Mouse (Mus musculus): ENCODE measurements around the gene Kcnma1. TPM values are rescaled to one million over a fixed set of nuclear protein-coding genes. Genes with fewer than 3 reads are reported as not detected.

Gene Kcnma1
- polyA plus RNA-seq, 1 experiment, result 0.26 TPM

DNA sequence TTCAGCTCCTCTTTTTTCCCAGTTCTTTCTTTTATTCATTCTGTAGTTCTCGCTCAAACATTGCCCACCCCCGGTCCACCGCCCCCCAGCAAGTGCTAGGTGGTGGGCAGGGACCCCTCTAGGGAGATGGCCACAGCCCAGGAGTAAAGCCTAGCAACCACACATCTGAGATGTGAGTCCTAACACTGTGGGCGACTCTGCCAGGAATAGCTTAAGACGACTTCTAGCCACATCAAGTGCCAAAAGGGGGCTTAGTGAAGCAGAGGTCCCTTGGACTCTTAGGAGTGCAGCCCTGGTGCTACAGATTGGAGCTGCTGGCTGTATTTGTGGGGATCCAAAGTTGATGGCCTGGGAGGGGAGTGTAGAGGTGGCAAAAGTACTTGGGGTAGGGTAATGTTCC lies 11.6 kb downstream of the Kcnma1 start:
- TF ChIP-seq MYOG (IDR thresholded peaks at IDR 0.05; ENCODE audit: control insufficient read depth in 1 of 3, insufficient read depth in 1 of 3, insufficient read length in 2 of 3, low read depth in 2 of 3) (no peak), TCF3 (IDR thresholded peaks at IDR 0.05; ENCODE audit: insufficient read length, low read depth) (no peak), CEBPB (IDR thresholded peaks at IDR 0.05; ENCODE audit: insufficient read depth, poor library complexity, severe bottlenecking) (no peak), MYOD1 (IDR thresholded peaks at IDR 0.05; ENCODE audit: control insufficient read depth in 1 of 3, insufficient read length in 2 of 3, low read depth in 2 of 3) (no peak), MAX (IDR thresholded peaks at IDR 0.05; ENCODE audit: low read depth) (no peak)
- H3ac ChIP-seq (ENCODE audit: control insufficient read depth, insufficient read length), result no peak overlapping the region
- H3K36me3 ChIP-seq (ENCODE audit: control insufficient read depth, insufficient read depth), result no peaks in the 10 kb centered on the region
- H3K79me2 ChIP-seq (ENCODE audit: control insufficient read depth, insufficient read depth), result no peaks in the 10 kb centered on the region
- H3K27me3 ChIP-seq (ENCODE audit: control insufficient read depth, insufficient read depth, insufficient read length), result peaks cover 52% of the 10 kb centered on the region
- H3K4me2 ChIP-seq (ENCODE audit: low read depth), result no peak overlapping the region
- no peak overlapping the region for H3K4me3 ChIP-seq

GRCm38 (mm10) chr14:23997912-23998311 lies 16.4 kb downstream of the Kcnma1 start:
- peaks cover 30% of the 10 kb centered on the region for H3K27me3 ChIP-seq (ENCODE audit: control insufficient read depth, insufficient read depth, insufficient read length)
- no peaks in the 10 kb centered on the region for H3K36me3 ChIP-seq (ENCODE audit: control insufficient read depth, insufficient read depth)
- no peak overlapping the region for H3ac ChIP-seq (ENCODE audit: control insufficient read depth, insufficient read length)
- TF ChIP-seq MYOD1 (IDR thresholded peaks at IDR 0.05; ENCODE audit: control insufficient read depth in 1 of 3, insufficient read length in 2 of 3, low read depth in 2 of 3) (no peak), TCF3 (IDR thresholded peaks at IDR 0.05; ENCODE audit: insufficient read length, low read depth) (no peak), POLR2AphosphoS2 (IDR thresholded peaks at IDR 0.05; ENCODE audit: insufficient read length, low read depth) (no peak), TCF12 (IDR thresholded peaks at IDR 0.05; ENCODE audit: insufficient read depth, poor library complexity, severe bottlenecking) (no peak), REST (IDR thresholded peaks at IDR 0.05; ENCODE audit: insufficient read depth, insufficient read length) (no peak), POLR2A (IDR thresholded peaks at IDR 0.05; ENCODE audit: insufficient read length, low read depth) (no peak), E2F4 (IDR thresholded peaks at IDR 0.05; ENCODE audit: insufficient read depth) (no peak), USF1 (IDR thresholded peaks at IDR 0.05; ENCODE audit: low read depth) (no peak), SRF (IDR thresholded peaks at IDR 0.05; ENCODE audit: control insufficient read depth, insufficient read length, low read depth) (no peak), MAX (IDR thresholded peaks at IDR 0.05; ENCODE audit: low read depth) (no peak), CEBPB (IDR thresholded peaks at IDR 0.05; ENCODE audit: insufficient read depth, poor library complexity, severe bottlenecking) (no peak), MYOG (IDR thresholded peaks at IDR 0.05; ENCODE audit: control insufficient read depth in 1 of 3, insufficient read depth in 1 of 3, insufficient read length in 2 of 3, low read depth in 2 of 3) (no peak)
- H3K79me2 ChIP-seq (ENCODE audit: control insufficient read depth, insufficient read depth), result no peaks in the 10 kb centered on the region
- H3K4me3 ChIP-seq, result no peak overlapping the region
- H3K4me2 ChIP-seq (ENCODE audit: low read depth), result no peak overlapping the region

DNA sequence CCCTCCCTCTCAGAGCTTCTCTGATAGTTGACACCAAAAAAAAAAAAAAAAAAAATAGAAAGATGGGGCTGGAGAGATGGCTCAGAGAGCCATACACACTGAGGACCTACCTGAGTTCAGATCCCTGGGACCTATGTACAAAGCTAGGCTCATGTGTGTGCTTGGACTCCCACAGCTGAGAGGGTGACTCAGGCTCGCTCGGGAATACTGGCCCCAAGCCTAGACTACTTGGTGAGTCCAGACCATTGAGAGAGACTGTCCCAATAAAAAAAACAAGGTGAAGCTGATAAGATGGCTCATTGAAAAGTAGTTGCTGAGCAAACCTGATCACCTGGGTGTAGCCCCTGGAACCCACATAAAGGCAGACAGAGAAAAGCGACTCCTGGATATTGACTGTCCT lies 18.5 kb downstream of the Kcnma1 start:
- Histone ChIP-seq H3ac (ENCODE audit: control insufficient read depth, insufficient read length) (no peak overlapping the region), H3K79me2 (ENCODE audit: control insufficient read depth, insufficient read depth) (no peaks in the 10 kb centered on the region), H3K4me2 (ENCODE audit: low read depth) (no peak overlapping the region), H3K4me3 (no peak overlapping the region), H3K36me3 (ENCODE audit: control insufficient read depth, insufficient read depth) (no peaks in the 10 kb centered on the region), H3K27me3 (ENCODE audit: control insufficient read depth, insufficient read depth, insufficient read length) (peaks cover 29% of the 10 kb centered on the region)
- TF ChIP-seq TCF12 (IDR thresholded peaks at IDR 0.05; ENCODE audit: insufficient read depth, poor library complexity, severe bottlenecking) (no peak), POLR2AphosphoS2 (IDR thresholded peaks at IDR 0.05; ENCODE audit: insufficient read length, low read depth) (no peak), SRF (IDR thresholded peaks at IDR 0.05; ENCODE audit: control insufficient read depth, insufficient read length, low read depth) (no peak), MYOG (IDR thresholded peaks at IDR 0.05; ENCODE audit: control insufficient read depth in 1 of 3, insufficient read depth in 1 of 3, insufficient read length in 2 of 3, low read depth in 2 of 3) (no peak), TCF3 (IDR thresholded peaks at IDR 0.05; ENCODE audit: insufficient read length, low read depth) (no peak), REST (IDR thresholded peaks at IDR 0.05; ENCODE audit: insufficient read depth, insufficient read length) (no peak), MAX (IDR thresholded peaks at IDR 0.05; ENCODE audit: low read depth) (no peak), USF1 (IDR thresholded peaks at IDR 0.05; ENCODE audit: low read depth) (no peak), POLR2A (IDR thresholded peaks at IDR 0.05; ENCODE audit: insufficient read length, low read depth) (no peak), MYOD1 (IDR thresholded peaks at IDR 0.05; ENCODE audit: control insufficient read depth in 1 of 3, insufficient read length in 2 of 3, low read depth in 2 of 3) (no peak), CEBPB (IDR thresholded peaks at IDR 0.05; ENCODE audit: insufficient read depth, poor library complexity, severe bottlenecking) (no peak), E2F4 (IDR thresholded peaks at IDR 0.05; ENCODE audit: insufficient read depth) (no peak)

DNA sequence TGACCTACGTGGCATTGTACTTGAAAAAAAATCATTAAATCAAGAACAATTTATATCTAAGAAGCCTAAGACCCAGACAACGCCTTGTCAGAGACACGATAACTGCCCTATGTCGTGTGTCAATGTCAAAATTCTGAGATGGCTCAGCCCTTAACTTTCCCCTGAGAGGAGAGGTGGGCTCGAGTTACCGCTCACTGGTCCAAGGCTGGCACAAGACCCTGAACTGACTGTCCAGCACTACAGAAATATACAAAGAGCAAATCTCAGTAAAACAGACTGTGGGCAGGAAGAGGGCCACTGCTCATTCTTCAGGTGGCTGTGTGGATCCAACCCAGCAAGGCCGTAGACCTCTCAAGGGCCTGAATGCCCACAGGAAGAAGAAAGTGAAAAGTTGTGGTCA lies 23.4 kb downstream of the Kcnma1 start:
- Histone ChIP-seq H3K79me2 (ENCODE audit: control insufficient read depth, insufficient read depth) (no peaks in the 10 kb centered on the region), H3K4me3 (no peak overlapping the region), H3ac (ENCODE audit: control insufficient read depth, insufficient read length) (no peak overlapping the region), H3K27me3 (ENCODE audit: control insufficient read depth, insufficient read depth, insufficient read length) (peaks cover 8% of the 10 kb centered on the region), H3K4me2 (ENCODE audit: low read depth) (no peak overlapping the region), H3K36me3 (ENCODE audit: control insufficient read depth, insufficient read depth) (no peaks in the 10 kb centered on the region)
- TF ChIP-seq REST (IDR thresholded peaks at IDR 0.05; ENCODE audit: insufficient read depth, insufficient read length), result no peak
- TF ChIP-seq MAX (IDR thresholded peaks at IDR 0.05; ENCODE audit: low read depth), result no peak
- TF ChIP-seq POLR2A (IDR thresholded peaks at IDR 0.05; ENCODE audit: insufficient read length, low read depth), result no peak
- no peak for TF ChIP-seq MYOD1 (IDR thresholded peaks at IDR 0.05; ENCODE audit: control insufficient read depth in 1 of 3, insufficient read length in 2 of 3, low read depth in 2 of 3)
- no peak for TF ChIP-seq TCF3 (IDR thresholded peaks at IDR 0.05; ENCODE audit: insufficient read length, low read depth)
- TF ChIP-seq SRF (IDR thresholded peaks at IDR 0.05; ENCODE audit: control insufficient read depth, insufficient read length, low read depth), result no peak

DNA sequence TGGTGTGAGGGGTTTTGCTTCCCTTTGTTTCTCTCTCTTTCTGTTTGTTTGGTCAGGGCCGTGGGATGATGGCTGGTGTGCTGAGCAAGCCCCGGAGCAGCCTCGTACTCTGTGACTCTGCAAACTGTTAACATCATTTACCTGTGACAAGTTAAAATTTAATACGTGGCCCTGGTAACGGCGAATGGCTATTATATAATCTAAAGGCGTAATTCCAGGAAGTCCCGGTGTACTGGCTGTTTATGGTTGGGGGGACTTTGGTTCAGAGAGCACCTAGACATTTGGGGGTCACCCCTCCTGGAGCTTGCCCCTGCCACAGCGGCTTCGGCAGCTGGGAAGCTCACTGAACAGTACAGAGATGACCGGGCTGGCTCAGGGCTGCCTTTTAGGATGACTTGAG lies 24.6 kb downstream of the Kcnma1 start:
- H3ac ChIP-seq (ENCODE audit: control insufficient read depth, insufficient read length), result no peak overlapping the region
- no peaks in the 10 kb centered on the region for H3K79me2 ChIP-seq (ENCODE audit: control insufficient read depth, insufficient read depth)
- H3K27me3 ChIP-seq (ENCODE audit: control insufficient read depth, insufficient read depth, insufficient read length), result peaks cover 17% of the 10 kb centered on the region
- no peak overlapping the region for H3K4me2 ChIP-seq (ENCODE audit: low read depth)
- TF ChIP-seq REST (IDR thresholded peaks at IDR 0.05; ENCODE audit: insufficient read depth, insufficient read length) (no peak), MYOD1 (IDR thresholded peaks at IDR 0.05; ENCODE audit: control insufficient read depth in 1 of 3, insufficient read length in 2 of 3, low read depth in 2 of 3) (no peak), TCF12 (IDR thresholded peaks at IDR 0.05; ENCODE audit: insufficient read depth, poor library complexity, severe bottlenecking) (no peak), SRF (IDR thresholded peaks at IDR 0.05; ENCODE audit: control insufficient read depth, insufficient read length, low read depth) (no peak), POLR2AphosphoS2 (IDR thresholded peaks at IDR 0.05; ENCODE audit: insufficient read length, low read depth) (no peak), MYOG (IDR thresholded peaks at IDR 0.05; ENCODE audit: control insufficient read depth in 1 of 3, insufficient read depth in 1 of 3, insufficient read length in 2 of 3, low read depth in 2 of 3) (no peak), POLR2A (IDR thresholded peaks at IDR 0.05; ENCODE audit: insufficient read length, low read depth) (no peak), MAX (IDR thresholded peaks at IDR 0.05; ENCODE audit: low read depth) (no peak), CEBPB (IDR thresholded peaks at IDR 0.05; ENCODE audit: insufficient read depth, poor library complexity, severe bottlenecking) (no peak), USF1 (IDR thresholded peaks at IDR 0.05; ENCODE audit: low read depth) (no peak), E2F4 (IDR thresholded peaks at IDR 0.05; ENCODE audit: insufficient read depth) (no peak), TCF3 (IDR thresholded peaks at IDR 0.05; ENCODE audit: insufficient read length, low read depth) (no peak)
- H3K4me3 ChIP-seq, result no peak overlapping the region
- H3K36me3 ChIP-seq (ENCODE audit: control insufficient read depth, insufficient read depth), result no peaks in the 10 kb centered on the region
